Mouse (Mus musculus) erythroblast, embryonic 14.5 days (primary cell): Measurements from ENCODE around the gene Tex36.

Source experiments
- GATA1 ChIP-seq: IDR thresholded peaks from 2 replicates; pipeline ENCODE4 v1.6.1; 2012; ENCODE audit warnings: low read length, inconsistent platforms, mixed read lengths
- TAL1 ChIP-seq: IDR thresholded peaks from 3 replicates; pipeline ENCODE4 v1.6.1; 2012; ENCODE audit warnings: low read length, inconsistent platforms, mixed read lengths

GRCm38 (mm10) chr7:133543131-133543530 lies 58.8 kb downstream of the Tex36 start:
- TF ChIP-seq TAL1 (no peak), GATA1 (no peak)
